Mouse (Mus musculus): Measurements from ENCODE around the gene 0610040J01Rik.

DNA sequence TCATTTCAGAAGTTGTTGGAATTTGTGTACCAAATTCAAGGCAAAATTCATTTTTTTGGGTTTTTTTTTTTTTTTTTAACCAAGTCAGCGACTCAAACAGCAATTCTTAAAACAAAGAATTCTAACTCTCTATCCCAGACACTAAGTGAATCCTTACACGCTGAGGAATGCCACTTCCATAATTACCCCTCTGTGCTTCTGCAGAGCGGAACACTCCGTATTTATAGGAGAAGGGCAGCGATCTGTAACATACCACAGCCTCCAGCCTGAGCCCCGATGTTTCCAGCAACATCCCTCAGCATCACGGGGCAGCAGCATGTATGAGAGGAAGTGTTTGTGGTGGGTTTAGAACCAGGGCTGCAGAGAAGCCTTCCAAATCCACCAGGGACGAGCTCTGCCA, 135.4 kb downstream of the 0610040J01Rik start:
- no peak for TF ChIP-seq GATA1 (IDR thresholded peaks at IDR 0.05; ENCODE audit: borderline replicate concordance, low read length)
- no peak for TF ChIP-seq FLI1 (IDR thresholded peaks at IDR 0.05; ENCODE audit: low read length)

Measured in megakaryocyte, embryonic 14.5 days (primary cell).